Mouse (Mus musculus) liver, embryonic 18 days (tissue): ENCODE measurements around the gene 1700015G11Rik. TPM values are rescaled to one million over a fixed set of nuclear protein-coding genes. Genes with fewer than 3 reads are reported as not detected.

Experiments used
- polyA plus RNA-seq: library from polyadenylated mRNA; depleted of rRNA; stranded (reverse); fragments of >200 nt; gene quantifications from 2 replicates; pipeline ENCODE4 v1.2.3, GENCODE M21; 2012; rRNA removed

The 1700015G11Rik gene
- polyA plus RNA-seq = not detected in 2 replicates

DNA sequence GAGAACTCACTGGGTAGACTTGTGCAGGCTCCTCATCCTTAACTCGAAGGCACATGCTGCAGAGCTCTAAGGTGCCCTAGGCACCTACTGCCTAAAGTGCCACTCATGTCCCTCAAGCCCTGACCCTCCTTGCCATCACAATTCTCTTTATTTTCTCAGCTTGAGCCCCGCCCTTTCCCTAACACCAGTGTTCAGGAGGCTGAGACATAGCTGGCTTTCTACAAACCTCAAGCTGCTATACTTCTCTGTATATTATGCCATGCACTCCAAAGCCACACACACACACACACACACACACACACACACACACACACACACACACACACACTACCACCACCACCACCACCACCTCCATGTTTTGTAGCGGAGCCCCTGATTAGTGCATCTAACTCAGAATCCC is at the start of gene 1700015G11Rik:
Gene 1700015G11Rik (minus strand): TSS at position 101 of the 400 bp plus-strand sequence.

DNA sequence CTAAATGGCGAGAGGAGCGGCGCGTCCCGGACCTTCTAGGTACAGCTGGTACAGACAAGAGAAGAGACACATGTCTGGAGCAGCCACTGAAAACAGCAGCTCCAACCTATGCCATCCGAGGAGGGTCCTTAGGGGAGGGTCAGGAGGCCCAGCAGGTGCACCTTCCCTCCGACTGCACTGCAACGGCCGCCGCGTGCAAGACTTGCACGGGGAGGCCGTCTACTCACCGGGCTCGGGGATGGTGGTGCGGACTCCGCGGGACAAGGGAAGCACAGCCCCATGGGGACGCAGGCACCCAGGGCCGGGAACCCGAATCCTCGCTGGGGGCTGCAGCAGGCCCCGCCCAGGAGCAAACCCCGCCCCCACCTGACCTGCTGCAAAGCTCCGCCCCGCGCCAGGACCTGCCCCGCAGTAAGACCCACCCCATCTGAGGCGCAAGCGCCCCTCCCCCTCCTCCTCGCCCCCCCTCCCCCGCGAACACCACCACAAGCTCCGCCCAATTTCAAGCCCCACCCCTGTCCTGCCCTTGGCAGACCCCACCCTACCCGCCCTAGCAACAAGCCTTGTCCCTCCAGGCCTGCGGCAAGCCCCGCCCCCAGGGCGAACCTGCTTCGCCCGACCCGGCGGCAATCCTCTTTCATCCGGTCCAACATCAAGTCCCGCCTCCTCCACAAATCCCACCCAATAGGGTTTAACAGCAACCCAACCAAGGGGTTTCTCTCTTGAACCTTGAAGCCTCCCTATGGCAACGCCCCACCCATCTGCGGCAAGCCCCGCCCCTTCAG is 9.8 kb downstream of the 1700015G11Rik start, which contains the start of gene Svip:
Gene Svip (minus strand): TSS at position 508 of the 785 bp plus-strand sequence.

Other genes starting within 250 kb of the 1700015G11Rik start
- gene Gas2, start 153.7 kb downstream of the 1700015G11Rik start, polyA plus RNA-seq = 2.7 and 2.9 TPM in 2 replicates
- 4.1 and 4.7 TPM in 2 replicates for gene Fancf, start 153.5 kb downstream of the 1700015G11Rik start, polyA plus RNA-seq
- gene Svip, start 9.7 kb downstream of the 1700015G11Rik start, polyA plus RNA-seq = 8.6 and 9.3 TPM in 2 replicates